Comparison of ENCODE assay signal across 30 mouse cellular contexts in genomic region chr9:32101488-32101887, GRCm38 (mm10). TPM values are rescaled to one million over a fixed set of nuclear protein-coding genes. Genes with fewer than 3 reads are reported as not detected.
DNase-seq lines count a peak whose midpoint lies in the region; ATAC-seq and TF ChIP-seq lines count a peak whose summit lies in the region.
"Had no signal": no experiment of that assay in that cellular context is flagged by ENCODE, and none has a peak within 500 bp of the region (broad histone marks: within the 10 kb centered on the region; RNA-seq: fewer than 3 reads in every experiment).

No protein-coding gene starts in this region.

- no peaks in the 10 kb centered on the region for H3K27me3 ChIP-seq in intestine, embryonic 15.5 days (replicated peaks)
- no peaks in the 10 kb centered on the region for H3K27me3 ChIP-seq in intestine, postnatal 0 days (replicated peaks; ENCODE audit: control insufficient read depth, insufficient read depth, low read length)
- H3K27me3 ChIP-seq in liver, embryonic 15.5 days: no peaks in the 10 kb centered on the region
- H3K27me3 ChIP-seq: CH12.LX; embryonic facial prominence, embryonic 12.5 days; heart, embryonic 15.5 days; hindbrain, embryonic 12.5 days; limb, embryonic 13.5 days; neural tube, embryonic 12.5 days had no signal

- H3K36me3 ChIP-seq in intestine, embryonic 15.5 days: no peaks in the 10 kb centered on the region
- H3K36me3 ChIP-seq in intestine, postnatal 0 days (ENCODE audit: control insufficient read depth, insufficient read depth): no peaks in the 10 kb centered on the region
- no peaks in the 10 kb centered on the region for H3K36me3 ChIP-seq in liver, embryonic 15.5 days (replicated peaks)
- H3K36me3 ChIP-seq: embryonic facial prominence, embryonic 12.5 days; heart, embryonic 15.5 days; hindbrain, embryonic 12.5 days; limb, embryonic 13.5 days; neural tube, embryonic 12.5 days had no signal

- H3K4me2 ChIP-seq in intestine, embryonic 15.5 days (replicated peaks): no peak overlapping the region
- H3K4me2 ChIP-seq in intestine, postnatal 0 days (replicated peaks; ENCODE audit: low read depth): no peak overlapping the region
- peak overlapping the region; percentile 32; the same call in 1 of the 2 replicates for H3K4me2 ChIP-seq in liver, embryonic 15.5 days
- H3K4me2 ChIP-seq: embryonic facial prominence, embryonic 12.5 days; heart, embryonic 15.5 days; hindbrain, embryonic 12.5 days; limb, embryonic 13.5 days; midbrain, embryonic 11.5 days; neural tube, embryonic 12.5 days had no signal

- peak; percentile 54 for DNase-seq in liver
- no peak for DNase-seq in thymus, postnatal 25 days
- no peak for DNase-seq in layer of hippocampus, adult 9-10 months (ENCODE audit: low spot score)
- no peak for DNase-seq in ovary, postnatal 36 days (ENCODE audit: low spot score)
- DNase-seq: adrenal gland, adult 2 months; adrenal gland, postnatal 36 days; cerebellum, adult 8-10 months; cerebellum, postnatal 36 days; embryo, embryonic 11 days; forebrain, postnatal 0 days; kidney, adult 9 months; kidney, postnatal 10 days; lung, adult 2 months; lung, postnatal 10 days; right cerebral cortex, postnatal 4 days had no signal

- 88% methylated on average over 2 of the region's 2 CpGs for WGBS in intestine, embryonic 15.5 days
- WGBS in intestine, postnatal 0 days: 87% methylated on average over 2 of the region's 2 CpGs
- WGBS in liver, embryonic 15.5 days (ENCODE audit: insufficient replicate concordance): 18% methylated on average over 2 of the region's 2 CpGs

- ATAC-seq in intestine, embryonic 15.5 days: peak; percentile 41; the same call in 1 of the 2 replicates
- no peak for ATAC-seq in intestine, postnatal 0 days
- peak; percentile 87 for ATAC-seq in liver, embryonic 15.5 days (ENCODE audit: insufficient read depth)
- ATAC-seq: activated CD4-positive, CD25-positive, alpha-beta regulatory T cell, adult 4 months; forebrain, postnatal 0 days; hindbrain, postnatal 0 days; intestine, embryonic 16.5 days had no signal

- no peak for TF ChIP-seq CTCF in intestine, postnatal 0 days (IDR thresholded peaks at IDR 0.05; ENCODE audit: low read depth)

- no peaks in the 10 kb centered on the region for H3K4me1 ChIP-seq in intestine, embryonic 15.5 days (replicated peaks)
- no peaks in the 10 kb centered on the region for H3K4me1 ChIP-seq in intestine, postnatal 0 days (replicated peaks; ENCODE audit: control insufficient read depth, insufficient read depth, low read length)
- H3K4me1 ChIP-seq in liver, embryonic 15.5 days (replicated peaks): peaks cover 63% of the 10 kb centered on the region
- H3K4me1 ChIP-seq: hindbrain, embryonic 12.5 days; neural tube, embryonic 12.5 days had no signal

- no peak overlapping the region for H3K9ac ChIP-seq in intestine, embryonic 15.5 days
- no peak overlapping the region for H3K9ac ChIP-seq in intestine, postnatal 0 days (ENCODE audit: low read depth, low read length)
- no peak overlapping the region for H3K9ac ChIP-seq in liver, embryonic 15.5 days
- H3K9ac ChIP-seq: embryonic facial prominence, embryonic 12.5 days; forebrain, postnatal 0 days; heart, embryonic 15.5 days; hindbrain, embryonic 12.5 days; limb, embryonic 13.5 days; neural tube, embryonic 12.5 days had no signal

- no peaks in the 10 kb centered on the region for H3K9me3 ChIP-seq in intestine, embryonic 15.5 days
- no peaks in the 10 kb centered on the region for H3K9me3 ChIP-seq in intestine, postnatal 0 days (ENCODE audit: control insufficient read depth)
- no peaks in the 10 kb centered on the region for H3K9me3 ChIP-seq in liver, embryonic 15.5 days (replicated peaks)
- H3K9me3 ChIP-seq: embryonic facial prominence, embryonic 12.5 days; heart, embryonic 15.5 days; hindbrain, embryonic 12.5 days; limb, embryonic 13.5 days; neural tube, embryonic 12.5 days had no signal

- H3K4me3 ChIP-seq in intestine, embryonic 15.5 days (replicated peaks): no peak overlapping the region
- H3K4me3 ChIP-seq in intestine, postnatal 0 days (ENCODE audit: low read depth, low read length): no peak overlapping the region
- no peak overlapping the region for H3K4me3 ChIP-seq in liver, embryonic 15.5 days (replicated peaks)
- H3K4me3 ChIP-seq: embryonic facial prominence, embryonic 12.5 days; heart, embryonic 15.5 days; hindbrain, embryonic 12.5 days; limb, embryonic 13.5 days; myocyte; neural tube, embryonic 12.5 days had no signal

- H3K27ac ChIP-seq in intestine, embryonic 15.5 days: no peak overlapping the region
- H3K27ac ChIP-seq in intestine, postnatal 0 days (ENCODE audit: low read depth, low read length): no peak overlapping the region
- H3K27ac ChIP-seq in liver, embryonic 15.5 days (replicated peaks): peak overlapping the region; percentile 79
- H3K27ac ChIP-seq: embryonic facial prominence, embryonic 12.5 days; heart, embryonic 15.5 days; hindbrain, embryonic 12.5 days; hindbrain, postnatal 0 days; limb, embryonic 13.5 days; macrophage; neural tube, embryonic 12.5 days had no signal

RNA-seq across cellular contexts. Expression of gene Arhgap32, which starts 14.4 kb away (rescaled TPM):
- 9.7 and 10.0 TPM in 2 replicates for polyA plus RNA-seq in intestine, embryonic 15.5 days (2015; fragmentation: Nextera tagmentation; extraction: Ambion mirVana)
- polyA plus RNA-seq in intestine, postnatal 0 days (2015; fragmentation: Nextera tagmentation; extraction: Ambion mirVana): 17.2 and 18.1 TPM in 2 replicates
- polyA plus RNA-seq in liver, embryonic 15.5 days (2015; fragmentation: Nextera tagmentation; extraction: Ambion mirVana): 0.40 and 0.51 TPM in 2 replicates
- polyA plus RNA-seq: activated CD4-positive, CD25-positive, alpha-beta regulatory T cell, adult 4 months had no signal
